Mouse (Mus musculus): ENCODE results near the gene Tmem233. TPM values are rescaled to one million over a fixed set of nuclear protein-coding genes. Genes with fewer than 3 reads are reported as not detected.

The Tmem233 gene
- polyA plus RNA-seq, 1 experiment from 2014 or later, result not detected

- no peak overlapping the region for H3K4me2 ChIP-seq (ENCODE audit: low read depth, low read length)
- H3K27ac ChIP-seq (ENCODE audit: low read length), result no peak overlapping the region
- peaks cover 32% of the 10 kb centered on the region for H3K4me1 ChIP-seq (ENCODE audit: control insufficient read depth, low read depth, low read length)
- 82% methylated on average over 5 of the region's 5 CpGs for WGBS (ENCODE audit: insufficient replicate concordance)
- no peak overlapping the region for H3K9ac ChIP-seq (ENCODE audit: low read depth, low read length)
- ATAC-seq (ENCODE audit: low read depth), result no peak
- H3K36me3 ChIP-seq (ENCODE audit: control insufficient read depth, insufficient read depth), result peaks cover 88% of the 10 kb centered on the region
- no peaks in the 10 kb centered on the region for H3K27me3 ChIP-seq (ENCODE audit: control insufficient read depth, insufficient read depth, low read depth, low read length)
- no peak overlapping the region for H3K4me3 ChIP-seq (ENCODE audit: low read depth, low read length)
- no peaks in the 10 kb centered on the region for H3K9me3 ChIP-seq (replicated peaks; ENCODE audit: control insufficient read depth, low read length)
Observed at GRCm38 (mm10) chr5:116016542-116016941, 66.5 kb downstream of the Tmem233 start.

GRCm38 (mm10) chr5:116014237-116014636, 68.8 kb downstream of the Tmem233 start:
- Histone ChIP-seq H3K4me2 (ENCODE audit: low read depth, low read length) (no peak overlapping the region), H3K36me3 (ENCODE audit: control insufficient read depth, insufficient read depth) (peaks cover 66% of the 10 kb centered on the region), H3K4me1 (ENCODE audit: control insufficient read depth, low read depth, low read length) (peaks cover 15% of the 10 kb centered on the region), H3K9ac (ENCODE audit: low read depth, low read length) (no peak overlapping the region), H3K27me3 (ENCODE audit: control insufficient read depth, insufficient read depth, low read depth, low read length) (no peaks in the 10 kb centered on the region), H3K9me3 (replicated peaks; ENCODE audit: control insufficient read depth, low read length) (no peaks in the 10 kb centered on the region), H3K27ac (ENCODE audit: low read length) (no peak overlapping the region), H3K4me3 (ENCODE audit: low read depth, low read length) (no peak overlapping the region)
- no peak for ATAC-seq (ENCODE audit: low read depth)
- 92% methylated on average over 11 of the region's 11 CpGs for WGBS (ENCODE audit: insufficient replicate concordance)

GRCm38 (mm10) chr5:116013821-116014220, 69.2 kb downstream of the Tmem233 start:
- Histone ChIP-seq H3K27ac (ENCODE audit: low read length) (no peak overlapping the region), H3K36me3 (ENCODE audit: control insufficient read depth, insufficient read depth) (peaks cover 61% of the 10 kb centered on the region), H3K4me2 (ENCODE audit: low read depth, low read length) (no peak overlapping the region), H3K9me3 (replicated peaks; ENCODE audit: control insufficient read depth, low read length) (no peaks in the 10 kb centered on the region), H3K4me1 (ENCODE audit: control insufficient read depth, low read depth, low read length) (peaks cover 13% of the 10 kb centered on the region), H3K4me3 (ENCODE audit: low read depth, low read length) (no peak overlapping the region), H3K27me3 (ENCODE audit: control insufficient read depth, insufficient read depth, low read depth, low read length) (no peaks in the 10 kb centered on the region), H3K9ac (ENCODE audit: low read depth, low read length) (no peak overlapping the region)
- no peak for ATAC-seq (ENCODE audit: low read depth)
- 77% methylated on average over 8 of the region's 8 CpGs for WGBS (ENCODE audit: insufficient replicate concordance)

- no peak overlapping the region for H3K9ac ChIP-seq (ENCODE audit: low read depth, low read length)
- H3K4me2 ChIP-seq (ENCODE audit: low read depth, low read length), result no peak overlapping the region
- no peak overlapping the region for H3K4me3 ChIP-seq (ENCODE audit: low read depth, low read length)
- no peak for ATAC-seq (ENCODE audit: low read depth)
- no peaks in the 10 kb centered on the region for H3K27me3 ChIP-seq (ENCODE audit: control insufficient read depth, insufficient read depth, low read depth, low read length)
- H3K4me1 ChIP-seq (ENCODE audit: control insufficient read depth, low read depth, low read length), result peaks cover 11% of the 10 kb centered on the region
- 71% methylated on average over 7 of the region's 7 CpGs for WGBS (ENCODE audit: insufficient replicate concordance)
- H3K9me3 ChIP-seq (replicated peaks; ENCODE audit: control insufficient read depth, low read length), result no peaks in the 10 kb centered on the region
- no peak overlapping the region for H3K27ac ChIP-seq (ENCODE audit: low read length)
- H3K36me3 ChIP-seq (ENCODE audit: control insufficient read depth, insufficient read depth), result peaks cover 53% of the 10 kb centered on the region
Observed at GRCm38 (mm10) chr5:116012503-116012902, 70.5 kb downstream of the Tmem233 start.

GRCm38 (mm10) chr5:116011700-116012099, 71.3 kb downstream of the Tmem233 start:
- H3K4me1 ChIP-seq (ENCODE audit: control insufficient read depth, low read depth, low read length), result peaks cover 11% of the 10 kb centered on the region
- no peak overlapping the region for H3K27ac ChIP-seq (ENCODE audit: low read length)
- H3K36me3 ChIP-seq (ENCODE audit: control insufficient read depth, insufficient read depth), result peaks cover 45% of the 10 kb centered on the region
- no peak overlapping the region for H3K4me3 ChIP-seq (ENCODE audit: low read depth, low read length)
- H3K9ac ChIP-seq (ENCODE audit: low read depth, low read length), result no peak overlapping the region
- no peak overlapping the region for H3K4me2 ChIP-seq (ENCODE audit: low read depth, low read length)
- no peaks in the 10 kb centered on the region for H3K27me3 ChIP-seq (ENCODE audit: control insufficient read depth, insufficient read depth, low read depth, low read length)
- H3K9me3 ChIP-seq (replicated peaks; ENCODE audit: control insufficient read depth, low read length), result no peaks in the 10 kb centered on the region
- 60% methylated on average over 7 of the region's 7 CpGs for WGBS (ENCODE audit: insufficient replicate concordance)
- ATAC-seq (ENCODE audit: low read depth), result no peak

- H3K9me3 ChIP-seq (replicated peaks; ENCODE audit: control insufficient read depth, low read length), result no peaks in the 10 kb centered on the region
- no peak overlapping the region for H3K4me2 ChIP-seq (ENCODE audit: low read depth, low read length)
- peaks cover 11% of the 10 kb centered on the region for H3K4me1 ChIP-seq (ENCODE audit: control insufficient read depth, low read depth, low read length)
- peaks cover 38% of the 10 kb centered on the region for H3K36me3 ChIP-seq (ENCODE audit: control insufficient read depth, insufficient read depth)
- 66% methylated on average over 2 of the region's 2 CpGs for WGBS (ENCODE audit: insufficient replicate concordance)
- 0 out of 2 replicates have a peak, but pooled peaks have one; percentile 8 for ATAC-seq (ENCODE audit: low read depth)
- no peaks in the 10 kb centered on the region for H3K27me3 ChIP-seq (ENCODE audit: control insufficient read depth, insufficient read depth, low read depth, low read length)
- no peak overlapping the region for H3K9ac ChIP-seq (ENCODE audit: low read depth, low read length)
- no peak overlapping the region for H3K4me3 ChIP-seq (ENCODE audit: low read depth, low read length)
- H3K27ac ChIP-seq (ENCODE audit: low read length), result 0 out of 2 replicates have a peak overlapping the region, but pooled peaks have one; percentile 16
Observed at GRCm38 (mm10) chr5:116009884-116010627, 73.0 kb downstream of the Tmem233 start.

GRCm38 (mm10) chr5:116009091-116009851, 73.8 kb downstream of the Tmem233 start:
- no peak overlapping the region for H3K9ac ChIP-seq (ENCODE audit: low read depth, low read length)
- peaks cover 11% of the 10 kb centered on the region for H3K4me1 ChIP-seq (ENCODE audit: control insufficient read depth, low read depth, low read length)
- H3K9me3 ChIP-seq (replicated peaks; ENCODE audit: control insufficient read depth, low read length), result no peaks in the 10 kb centered on the region
- ATAC-seq (ENCODE audit: low read depth), result no peak
- peaks cover 30% of the 10 kb centered on the region for H3K36me3 ChIP-seq (ENCODE audit: control insufficient read depth, insufficient read depth)
- no peaks in the 10 kb centered on the region for H3K27me3 ChIP-seq (ENCODE audit: control insufficient read depth, insufficient read depth, low read depth, low read length)
- WGBS (ENCODE audit: insufficient replicate concordance), result 82% methylated on average over 15 of the region's 15 CpGs
- no peak overlapping the region for H3K4me3 ChIP-seq (ENCODE audit: low read depth, low read length)
- no peak overlapping the region for H3K4me2 ChIP-seq (ENCODE audit: low read depth, low read length)
- H3K27ac ChIP-seq (ENCODE audit: low read length), result no peak overlapping the region

- whole genome bisulfite sequencing (ENCODE audit: insufficient replicate concordance), result 73% methylated on average over 13 of the region's 13 CpGs
- Histone ChIP-seq H3K9me3 (replicated peaks; ENCODE audit: control insufficient read depth, low read length) (no peaks in the 10 kb centered on the region), H3K9ac (ENCODE audit: low read depth, low read length) (no peak overlapping the region), H3K4me1 (ENCODE audit: control insufficient read depth, low read depth, low read length) (peaks cover 11% of the 10 kb centered on the region), H3K4me2 (ENCODE audit: low read depth, low read length) (no peak overlapping the region), H3K27ac (ENCODE audit: low read length) (no peak overlapping the region), H3K27me3 (ENCODE audit: control insufficient read depth, insufficient read depth, low read depth, low read length) (no peaks in the 10 kb centered on the region), H3K36me3 (ENCODE audit: control insufficient read depth, insufficient read depth) (peaks cover 14% of the 10 kb centered on the region), H3K4me3 (ENCODE audit: low read depth, low read length) (no peak overlapping the region)
- 0 out of 2 replicates have a peak, but pooled peaks have one; percentile 12 for ATAC-seq (ENCODE audit: low read depth)
Observed at GRCm38 (mm10) chr5:116007723-116008122, 75.3 kb downstream of the Tmem233 start.

Measured in liver, embryonic 16.5 days (tissue).